Comparison of ENCODE assay signal across 8 mouse cellular contexts in genomic region chr5:31004184-31004583, GRCm38 (mm10). TPM values are rescaled to one million over a fixed set of nuclear protein-coding genes. Genes with fewer than 3 reads are reported as not detected.
DNase-seq lines count a peak whose midpoint lies in the region; ATAC-seq and TF ChIP-seq lines count a peak whose summit lies in the region.

No protein-coding gene starts in this region.

- TF ChIP-seq POLR2A in kidney, adult 2 months (IDR thresholded peaks at IDR 0.05; ENCODE audit: low read depth, low read length), result no peak

- H3K9me3 ChIP-seq in limb, embryonic 10.5 days (replicated peaks), result no peaks in the 10 kb centered on the region

- H3K36me3 ChIP-seq in kidney, adult 2 months (ENCODE audit: control insufficient read depth, insufficient read depth, low read length), result no peaks in the 10 kb centered on the region
- H3K36me3 ChIP-seq in limb, embryonic 10.5 days, result no peaks in the 10 kb centered on the region

- ATAC-seq in granulocyte monocyte progenitor cell, adult 5-6 weeks (replicated peaks; ENCODE audit: poor library complexity, severe bottlenecking), result peak; percentile 79
- ATAC-seq in monocyte, adult 5-6 weeks (replicated peaks; ENCODE audit: insufficient number of reproducible peaks, low FRiP score, low TSS enrichment, poor library complexity, severe bottlenecking), result peak; percentile 85

- TF ChIP-seq CTCF in kidney, adult 2 months (conservative IDR thresholded peaks at IDR 0.05; ENCODE audit: insufficient read depth, insufficient read length, low read depth, low read length), result peak; percentile 81

- H3K27me3 ChIP-seq in kidney, adult 2 months (replicated peaks; ENCODE audit: control insufficient read depth, insufficient read depth, low read length), result no peaks in the 10 kb centered on the region
- no peaks in the 10 kb centered on the region for H3K27me3 ChIP-seq in limb, embryonic 10.5 days (ENCODE audit: low read depth, poor library complexity, severe bottlenecking)

- WGBS in kidney, adult 2 months, result 3% methylated on average over 5 of the region's 5 CpGs
- 5% methylated on average over 5 of the region's 5 CpGs for WGBS in limb, embryonic 10.5 days

- H3K4me1 ChIP-seq in kidney, adult 2 months (ENCODE audit: control insufficient read depth, insufficient read depth, low read length), result no peaks in the 10 kb centered on the region
- 0 out of 2 replicates have a peak, but pooled peaks cover 4% of the 10 kb centered on the region for H3K4me1 ChIP-seq in limb, embryonic 10.5 days

- peak; percentile 57 for DNase-seq in 3134 (ENCODE audit: extremely low read depth, insufficient read length, low spot score)
- peak; percentile 69 for DNase-seq in adrenal gland, adult 8-10 months
- DNase-seq in embryo, embryonic 11.5 days (ENCODE audit: low read depth, low spot score), result peak; percentile 82
- DNase-seq in kidney, adult 2 months, result peak; percentile 88
- DNase-seq in limb, embryonic 10.5 days (ENCODE audit: low spot score), result peak; percentile 96
- peak; percentile 70 to 71 for DNase-seq in spleen, postnatal 36 days (ENCODE audit: low spot score in 2 of 2)

- no peak overlapping the region for H3K4me3 ChIP-seq in kidney, adult 2 months (ENCODE audit: insufficient read depth, low read depth, low read length)
- H3K4me3 ChIP-seq in limb, embryonic 10.5 days, result no peak overlapping the region

- no peak overlapping the region for H3K27ac ChIP-seq in kidney, adult 2 months (ENCODE audit: insufficient read depth, low read depth, low read length)
- no peak overlapping the region for H3K27ac ChIP-seq in limb, embryonic 10.5 days

RNA-seq across cellular contexts. Expression of gene Tcf23, which starts 35.7 kb away (rescaled TPM):
- 1 to 10 TPM; 1.0 to 2.5 (median 1.4) TPM for total RNA-seq in adrenal gland, adult 8-10 months (2022)
- total RNA-seq in granulocyte monocyte progenitor cell, adult 5-6 weeks (2014; fragmentation: Nextera tagmentation), result not detected in 2 replicates
- not detected in 2 replicates for total RNA-seq in granulocyte monocyte progenitor cell, adult 5-6 weeks (2017)
- 0.16 and 0.22 TPM in 2 replicates for polyA plus RNA-seq in kidney, adult 2 months (2012; rRNA removed)
- polyA plus RNA-seq in limb, embryonic 10.5 days (2016; fragmentation: Nextera tagmentation; extraction: Ambion mirVana), result not detected in 2 replicates
- total RNA-seq in monocyte, adult 5-6 weeks (2017), result 0.10 TPM in 1 of 3 replicates, not detected in the others

RNA-seq across cellular contexts. Expression of gene Atraid, which starts 43.9 kb away (rescaled TPM):
- 100 to 1,000 TPM; 122 to 138 (median 130) TPM for total RNA-seq in adrenal gland, adult 8-10 months (2022)
- 42.7 and 79.1 TPM in 2 replicates for total RNA-seq in granulocyte monocyte progenitor cell, adult 5-6 weeks (2014; fragmentation: Nextera tagmentation)
- 44.7 and 59.4 TPM in 2 replicates for total RNA-seq in granulocyte monocyte progenitor cell, adult 5-6 weeks (2017)
- polyA plus RNA-seq in kidney, adult 2 months (2012; rRNA removed), result 295 and 320 TPM in 2 replicates
- 51.8 and 69.7 TPM in 2 replicates for polyA plus RNA-seq in limb, embryonic 10.5 days (2016; fragmentation: Nextera tagmentation; extraction: Ambion mirVana)
- 44.7 to 61.4 TPM (median 49.9 TPM) in 3 replicates for total RNA-seq in monocyte, adult 5-6 weeks (2017)

RNA-seq across cellular contexts. Expression of gene Preb, which starts 44.0 kb away (rescaled TPM):
- 100 to 1,000 TPM; 129 to 211 (median 186) TPM for total RNA-seq in adrenal gland, adult 8-10 months (2022)
- 103 and 127 TPM in 2 replicates for total RNA-seq in granulocyte monocyte progenitor cell, adult 5-6 weeks (2014; fragmentation: Nextera tagmentation)
- total RNA-seq in granulocyte monocyte progenitor cell, adult 5-6 weeks (2017), result 42.7 and 67.9 TPM in 2 replicates
- 346 and 372 TPM in 2 replicates for polyA plus RNA-seq in kidney, adult 2 months (2012; rRNA removed)
- 139 and 142 TPM in 2 replicates for polyA plus RNA-seq in limb, embryonic 10.5 days (2016; fragmentation: Nextera tagmentation; extraction: Ambion mirVana)
- total RNA-seq in monocyte, adult 5-6 weeks (2017), result 117 to 146 TPM (median 144 TPM) in 3 replicates

RNA-seq across cellular contexts. Expression of gene Slc5a6, which starts 44.5 kb away (rescaled TPM):
- 10 to 100 TPM; 33.5 to 46.4 (median 38.1) TPM for total RNA-seq in adrenal gland, adult 8-10 months (2022)
- total RNA-seq in granulocyte monocyte progenitor cell, adult 5-6 weeks (2014; fragmentation: Nextera tagmentation), result 7.2 and 7.9 TPM in 2 replicates
- 5.8 and 8.8 TPM in 2 replicates for total RNA-seq in granulocyte monocyte progenitor cell, adult 5-6 weeks (2017)
- polyA plus RNA-seq in kidney, adult 2 months (2012; rRNA removed), result 81.5 and 121 TPM in 2 replicates
- polyA plus RNA-seq in limb, embryonic 10.5 days (2016; fragmentation: Nextera tagmentation; extraction: Ambion mirVana), result 10.4 and 10.8 TPM in 2 replicates
- total RNA-seq in monocyte, adult 5-6 weeks (2017), result 0.38 to 3.7 TPM (median 3.0 TPM) in 3 replicates

RNA-seq across cellular contexts. Expression of gene Cad, which starts 50.4 kb away (rescaled TPM):
- 10 to 100 TPM; 23.1 to 52.0 (median 33.6) TPM for total RNA-seq in adrenal gland, adult 8-10 months (2022)
- total RNA-seq in granulocyte monocyte progenitor cell, adult 5-6 weeks (2014; fragmentation: Nextera tagmentation), result 57.4 and 70.3 TPM in 2 replicates
- total RNA-seq in granulocyte monocyte progenitor cell, adult 5-6 weeks (2017), result 23.1 and 39.5 TPM in 2 replicates
- 12.4 and 14.2 TPM in 2 replicates for polyA plus RNA-seq in kidney, adult 2 months (2012; rRNA removed)
- polyA plus RNA-seq in limb, embryonic 10.5 days (2016; fragmentation: Nextera tagmentation; extraction: Ambion mirVana), result 63.1 and 71.3 TPM in 2 replicates
- 4.8 to 18.4 TPM (median 9.6 TPM) in 3 replicates for total RNA-seq in monocyte, adult 5-6 weeks (2017)
